Mouse (Mus musculus): Measurements from ENCODE around the gene Actrt3.

GRCm38 (mm10) chr3:30648466-30648865, 48.7 kb upstream of the Actrt3 start:
- TF ChIP-seq CTCF (IDR thresholded peaks at IDR 0.05; ENCODE audit: borderline replicate concordance, insufficient read depth, low read length): no peak
- TF ChIP-seq POLR2A (IDR thresholded peaks at IDR 0.05; ENCODE audit: low read depth, low read length): no peak

Measured in embryonic fibroblast, embryonic 13.5 days (primary cell).